28 mouse cellular contexts compared by ENCODE assay signal in genomic region chr7:30942365-30942764, GRCm38 (mm10). TPM values are rescaled to one million over a fixed set of nuclear protein-coding genes. Genes with fewer than 3 reads are reported as not detected.
"Had no signal": no experiment of that assay in that cellular context is flagged by ENCODE, and none has a peak within 500 bp of the region (broad histone marks: within the 10 kb centered on the region; RNA-seq: fewer than 3 reads in every experiment).

No protein-coding gene starts in this region.

RNA-seq across cellular contexts. Expression of gene Hamp, which starts 1.5 kb away (rescaled TPM):
- total RNA-seq: forebrain, postnatal 0 days; gastrocnemius, adult 2 months; gastrocnemius, postnatal 10 days; gastrocnemius, postnatal 14 days; gastrocnemius, postnatal 25 days; gastrocnemius, postnatal 36 days had no signal
- polyA plus RNA-seq: cortical plate, adult 2 months; embryonic facial prominence, embryonic 10.5 days; embryonic facial prominence, embryonic 11.5 days; embryonic facial prominence, embryonic 12.5 days; embryonic facial prominence, embryonic 13.5 days; embryonic facial prominence, embryonic 14.5 days; embryonic facial prominence, embryonic 15.5 days; erythroblast, embryonic 14.5 days; forebrain, embryonic 10.5 days; forebrain, embryonic 11.5 days; forebrain, embryonic 12.5 days; forebrain, embryonic 13.5 days; forebrain, embryonic 14.5 days; forebrain, embryonic 15.5 days; forebrain, embryonic 16.5 days; forebrain, postnatal 0 days; frontal cortex, adult 2 months; heart, embryonic 10.5 days had no signal

RNA-seq across cellular contexts. Expression of gene Hamp2, which starts 17.9 kb away (rescaled TPM):
- total RNA-seq: forebrain, postnatal 0 days; gastrocnemius, adult 18-20 months; gastrocnemius, adult 2 months; gastrocnemius, adult 8-10 months; gastrocnemius, postnatal 10 days; gastrocnemius, postnatal 14 days; gastrocnemius, postnatal 25 days; gastrocnemius, postnatal 36 days; gastrocnemius, postnatal 4 days had no signal
- polyA plus RNA-seq: cortical plate, adult 2 months; embryonic facial prominence, embryonic 10.5 days; embryonic facial prominence, embryonic 11.5 days; embryonic facial prominence, embryonic 12.5 days; embryonic facial prominence, embryonic 14.5 days; embryonic facial prominence, embryonic 15.5 days; erythroblast, embryonic 14.5 days; forebrain, embryonic 10.5 days; forebrain, embryonic 11.5 days; forebrain, embryonic 12.5 days; forebrain, embryonic 13.5 days; forebrain, embryonic 14.5 days; forebrain, embryonic 15.5 days; forebrain, embryonic 16.5 days; forebrain, postnatal 0 days; frontal cortex, adult 2 months; heart, embryonic 10.5 days had no signal

RNA-seq across cellular contexts. Expression of gene Mag, which starts 27.7 kb away (rescaled TPM):
- total RNA-seq: heart, adult 2 months; heart, adult 8-10 months had no signal
- polyA plus RNA-seq: erythroblast, embryonic 14.5 days had no signal
